Mouse (Mus musculus) lung, postnatal 0 days (tissue): ENCODE results near the gene Hmgxb4.

Experiments used
- CTCF ChIP-seq: IDR thresholded peaks from 2 replicates; pipeline ENCODE4 v1.5.1; 2016; ENCODE audit warnings: antibody characterized with exemption, mild to moderate bottlenecking
- EP300 ChIP-seq: IDR thresholded peaks from 2 replicates; pipeline ENCODE4 v1.6.1; 2016; ENCODE audit warnings: antibody characterized with exemption, mild to moderate bottlenecking, control low read depth

DNA sequence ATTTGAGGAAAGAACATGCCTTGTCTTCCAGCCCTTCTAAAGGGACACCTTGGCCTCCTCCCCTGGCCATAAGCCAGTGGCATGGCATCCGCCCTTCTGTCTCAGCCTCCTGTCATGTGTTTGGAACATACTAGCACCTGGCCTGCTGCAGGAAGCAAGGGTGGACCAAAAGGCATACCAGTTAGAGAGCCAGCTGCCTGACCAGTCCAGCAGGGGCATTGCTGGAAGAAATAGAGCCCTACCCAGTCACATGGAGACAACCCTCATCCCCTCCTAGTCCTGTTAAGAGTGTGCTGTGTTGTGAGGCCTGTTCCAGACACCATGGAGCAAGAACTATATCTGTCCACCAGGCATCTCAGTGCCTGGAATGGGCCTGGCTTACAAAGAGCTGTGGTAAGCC lies 53.1 kb downstream of the Hmgxb4 start:
- no peak for TF ChIP-seq CTCF
- TF ChIP-seq EP300: no peak
